Mouse (Mus musculus): Measurements from ENCODE around the gene Tmem178b.

Tmem178b gene

GRCm38 (mm10) chr6:39917242-39917641 is 44.2 kb downstream of the Tmem178b start:
- in situ Hi-C loops (cut with MboI; ENCODE audit: low sequenced_read_pairs) = no loop called here

- in situ Hi-C loops (cut with MboI; ENCODE audit: low sequenced_read_pairs) = no loop called here
These were observed 44.7 kb downstream of the Tmem178b start for GRCm38 (mm10) chr6:39917729-39918128.

DNA sequence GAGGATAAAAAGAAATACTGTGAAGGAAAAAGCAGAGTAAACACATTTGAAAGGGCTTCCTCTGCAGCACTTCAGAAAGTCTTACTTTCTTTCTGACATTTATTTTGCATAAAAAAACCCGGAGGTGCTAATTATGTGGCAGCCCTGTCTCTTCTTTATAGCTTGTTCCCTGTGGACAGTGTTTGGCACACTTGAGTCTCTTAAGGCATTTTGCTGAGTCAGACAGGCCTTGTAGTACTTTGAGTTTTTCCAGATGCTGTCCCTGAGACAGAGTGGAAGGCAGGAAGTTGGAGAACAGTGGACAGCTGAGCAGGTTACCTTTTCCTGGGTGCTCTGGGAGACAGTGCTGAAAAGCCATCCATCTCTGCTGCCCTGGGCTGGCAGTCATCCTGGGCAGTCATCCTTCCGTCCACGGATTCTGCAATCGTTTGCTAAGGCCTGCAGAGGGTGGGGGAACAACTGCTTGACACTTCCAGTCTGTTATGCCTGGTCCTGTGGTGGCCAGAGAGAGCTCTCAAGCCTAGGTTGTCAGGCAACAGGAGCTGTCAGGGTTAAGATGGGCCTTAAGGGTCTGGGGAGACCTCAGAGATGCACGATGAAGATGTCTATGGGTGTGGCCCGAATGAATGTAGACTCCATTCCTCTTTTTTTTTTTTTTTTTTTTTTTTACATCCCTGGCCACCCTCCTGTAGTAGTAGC is 46.1 kb downstream of the Tmem178b start:
- in situ Hi-C loops (cut with MboI; ENCODE audit: low sequenced_read_pairs) = no loop called here

GRCm38 (mm10) chr6:39926442-39926841 is 53.4 kb downstream of the Tmem178b start:
- in situ Hi-C loops (cut with MboI; ENCODE audit: low sequenced_read_pairs) = no loop called here

DNA sequence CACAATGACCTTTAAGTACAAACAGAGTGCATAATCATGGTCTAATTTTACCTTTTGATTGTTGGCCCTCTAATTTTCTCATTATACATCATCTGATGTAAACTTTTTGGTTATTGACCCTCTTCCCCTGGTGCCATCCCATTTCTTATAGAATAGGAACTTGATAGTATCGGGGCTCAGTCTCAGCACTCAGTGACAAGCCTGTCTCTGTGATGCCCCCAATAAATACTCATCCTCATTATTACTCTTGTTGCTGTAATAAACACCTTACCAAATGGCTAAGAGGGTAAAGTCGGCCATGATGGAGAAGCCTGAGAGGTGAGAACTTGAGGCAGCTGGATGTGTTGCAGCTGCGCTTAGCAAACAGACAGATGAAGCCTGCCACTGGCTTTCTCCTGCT is 63.5 kb downstream of the Tmem178b start:
- in situ Hi-C loops (cut with MboI; ENCODE audit: low sequenced_read_pairs) = no loop called here

- in situ Hi-C loops (cut with MboI; ENCODE audit: low sequenced_read_pairs) = no loop called here
These were observed 67.8 kb downstream of the Tmem178b start for GRCm38 (mm10) chr6:39940920-39941319.

GRCm38 (mm10) chr6:39944854-39945253 is 71.8 kb downstream of the Tmem178b start:
- in situ Hi-C loops (cut with MboI; ENCODE audit: low sequenced_read_pairs) = no loop called here

DNA sequence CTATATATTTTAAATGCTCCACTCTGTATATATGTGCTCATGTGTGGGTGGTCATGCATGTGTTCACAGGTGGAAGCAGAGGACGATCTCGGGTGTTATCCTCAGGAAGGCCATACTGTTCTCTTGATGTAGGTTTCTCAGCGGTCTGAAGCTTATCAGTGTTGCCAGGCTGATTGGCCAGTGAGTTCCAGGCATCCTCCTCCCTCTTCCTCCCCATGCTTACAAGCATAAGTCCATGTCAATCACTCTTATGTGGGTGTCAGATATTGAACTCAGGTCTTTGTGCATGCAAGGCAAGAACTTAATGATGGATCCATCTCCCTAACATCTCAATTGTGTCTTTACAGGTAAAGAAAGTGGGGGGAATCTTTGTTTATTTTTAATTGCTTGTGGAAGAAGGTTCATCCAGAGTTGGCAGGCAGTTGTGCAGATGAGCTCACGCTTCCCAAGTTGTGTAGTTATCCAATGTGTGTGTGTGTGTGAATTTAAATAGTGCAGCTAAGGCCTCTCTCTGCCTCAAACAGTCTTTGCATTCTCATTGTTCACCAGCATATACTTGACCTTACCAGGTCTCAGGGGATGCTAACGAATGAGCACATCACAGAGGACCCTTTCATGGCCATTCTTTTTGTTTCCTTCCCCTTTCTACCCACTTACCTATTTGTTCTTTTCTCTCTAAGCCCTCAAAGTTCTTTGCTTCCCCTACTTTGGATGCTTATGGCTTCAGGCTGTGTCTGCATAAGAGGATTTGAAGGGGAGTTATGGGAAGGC is 72.8 kb downstream of the Tmem178b start:
- in situ Hi-C loops (cut with MboI; ENCODE audit: low sequenced_read_pairs) = no loop called here

DNA sequence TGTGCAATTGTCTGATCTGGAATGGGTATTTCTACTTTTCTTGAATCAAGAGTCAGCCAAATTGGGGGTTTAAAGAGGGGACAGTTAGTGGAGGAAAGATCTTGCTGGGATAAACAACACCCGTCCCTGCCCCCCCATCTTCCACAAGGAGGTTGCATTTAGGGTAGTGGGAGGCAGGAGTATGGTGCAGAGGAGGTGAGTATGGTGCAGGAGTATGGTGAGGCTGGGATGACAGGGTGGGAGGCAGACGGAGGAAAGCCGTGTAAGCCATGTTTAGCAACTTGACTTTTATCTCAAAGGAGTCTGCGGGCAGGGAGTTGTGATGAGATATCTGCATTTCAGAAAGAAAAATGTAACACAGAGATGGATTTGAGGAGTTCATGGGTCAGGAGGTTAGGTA is 73.5 kb downstream of the Tmem178b start:
- in situ Hi-C loops (cut with MboI; ENCODE audit: low sequenced_read_pairs) = no loop called here

- in situ Hi-C loops (cut with MboI; ENCODE audit: low sequenced_read_pairs) = no loop called here
These were observed 80.9 kb downstream of the Tmem178b start for GRCm38 (mm10) chr6:39953951-39954350.

GRCm38 (mm10) chr6:39955211-39955610 is 82.1 kb downstream of the Tmem178b start:
- in situ Hi-C loops (cut with MboI; ENCODE audit: low sequenced_read_pairs) = no loop called here

DNA sequence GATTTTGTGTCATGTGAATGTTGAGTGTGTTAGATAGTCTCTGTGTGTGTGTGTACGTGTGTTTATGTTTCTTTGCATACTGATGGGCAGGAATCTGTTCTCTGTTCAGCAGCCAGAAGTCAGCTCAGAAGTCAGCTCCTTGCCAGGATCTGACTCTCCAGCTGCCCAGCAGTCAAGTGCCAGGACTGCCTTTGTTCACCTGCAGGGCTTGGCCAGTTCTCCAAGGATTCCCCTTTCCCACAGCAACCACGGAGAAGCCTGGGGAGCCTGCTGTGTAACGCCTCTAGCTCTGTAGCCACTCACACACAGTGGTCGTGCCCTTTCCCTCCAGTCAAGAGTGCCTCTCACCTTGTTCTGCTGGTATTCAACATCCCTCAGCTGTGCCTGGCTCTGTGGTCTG is 91.5 kb downstream of the Tmem178b start:
- in situ Hi-C loops (cut with MboI; ENCODE audit: low sequenced_read_pairs) = no loop called here

DNA sequence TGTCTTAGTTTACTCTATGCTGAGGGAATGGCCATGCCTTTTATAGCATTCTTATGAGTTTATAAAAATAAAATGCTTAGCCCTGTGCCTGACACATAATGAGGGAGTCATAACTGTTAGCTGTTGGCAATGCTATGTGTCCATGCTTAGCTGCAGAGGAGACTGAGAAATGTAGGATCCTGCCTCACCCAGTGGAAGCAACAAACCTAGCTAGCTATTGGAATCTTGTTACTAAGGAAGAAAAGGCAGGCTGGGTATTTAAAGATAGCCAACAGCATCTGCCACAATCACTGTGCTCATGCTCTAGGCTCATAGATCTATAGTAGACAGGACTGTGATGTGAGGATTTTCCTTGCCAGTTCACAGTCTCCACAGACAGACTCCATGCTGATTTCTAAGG is 97.2 kb downstream of the Tmem178b start:
- in situ Hi-C loops (cut with MboI; ENCODE audit: low sequenced_read_pairs) = no loop called here

DNA sequence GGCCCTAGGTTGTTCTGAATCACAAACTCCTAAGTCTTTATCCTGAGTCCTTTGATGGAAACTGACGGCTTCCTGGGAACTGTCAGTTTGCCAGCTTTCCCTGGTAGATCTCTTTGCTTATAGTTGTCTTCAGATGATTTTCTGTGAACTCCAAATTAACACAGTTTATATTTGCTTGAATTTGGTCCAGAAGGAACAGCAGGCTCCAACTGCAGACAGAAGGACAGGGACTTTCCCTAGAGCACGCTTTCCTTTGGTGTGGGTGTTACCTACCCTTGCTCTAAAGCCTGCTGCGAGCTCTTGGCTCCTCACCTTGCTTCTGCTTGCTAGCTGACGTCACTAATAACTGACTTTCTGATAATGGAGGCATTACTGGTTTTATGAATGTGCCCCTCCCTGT is 105.9 kb downstream of the Tmem178b start:
- in situ Hi-C loops (cut with MboI; ENCODE audit: low sequenced_read_pairs) = no loop called here

DNA sequence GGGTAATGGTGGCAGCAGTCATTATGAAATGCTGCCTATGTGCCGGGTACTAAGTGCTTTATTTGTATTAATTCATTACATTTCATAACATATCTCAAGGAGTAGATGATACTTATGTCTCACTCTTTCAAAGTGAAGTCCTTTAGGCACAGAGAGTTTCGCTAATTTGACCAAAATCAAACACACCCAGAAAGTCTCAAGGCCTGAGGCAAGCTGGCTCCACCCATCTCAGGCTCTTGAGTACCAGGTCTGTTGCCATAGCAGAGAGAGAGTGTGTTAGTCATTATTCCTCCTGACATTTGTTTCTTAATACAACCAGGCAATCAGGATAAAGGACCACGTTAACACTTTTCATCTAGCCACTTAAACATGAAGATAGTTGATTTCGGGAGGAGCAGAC is 117.7 kb downstream of the Tmem178b start:
- in situ Hi-C loops (cut with MboI; ENCODE audit: low sequenced_read_pairs) = no loop called here

DNA sequence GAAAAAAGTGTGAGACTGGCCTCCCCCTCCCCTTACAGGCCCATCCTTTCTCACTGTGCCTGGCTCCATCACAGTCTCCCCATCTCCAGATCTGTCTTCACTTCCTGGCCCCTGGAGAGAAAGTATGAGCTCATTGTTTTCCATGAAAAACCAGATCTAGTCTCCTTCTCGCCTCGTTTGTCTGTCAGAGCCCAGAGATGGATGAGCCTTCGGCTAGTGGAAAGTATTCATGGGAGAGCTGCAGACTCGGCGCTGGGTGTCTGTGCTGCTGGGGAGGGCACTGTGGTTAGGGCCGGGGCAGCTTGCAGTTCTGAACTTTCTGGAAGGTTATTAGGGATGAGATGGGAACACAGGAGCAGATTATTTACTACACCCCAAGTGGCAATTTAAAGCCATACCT is 118.9 kb downstream of the Tmem178b start:
- in situ Hi-C loops (cut with MboI; ENCODE audit: low sequenced_read_pairs) = no loop called here

DNA sequence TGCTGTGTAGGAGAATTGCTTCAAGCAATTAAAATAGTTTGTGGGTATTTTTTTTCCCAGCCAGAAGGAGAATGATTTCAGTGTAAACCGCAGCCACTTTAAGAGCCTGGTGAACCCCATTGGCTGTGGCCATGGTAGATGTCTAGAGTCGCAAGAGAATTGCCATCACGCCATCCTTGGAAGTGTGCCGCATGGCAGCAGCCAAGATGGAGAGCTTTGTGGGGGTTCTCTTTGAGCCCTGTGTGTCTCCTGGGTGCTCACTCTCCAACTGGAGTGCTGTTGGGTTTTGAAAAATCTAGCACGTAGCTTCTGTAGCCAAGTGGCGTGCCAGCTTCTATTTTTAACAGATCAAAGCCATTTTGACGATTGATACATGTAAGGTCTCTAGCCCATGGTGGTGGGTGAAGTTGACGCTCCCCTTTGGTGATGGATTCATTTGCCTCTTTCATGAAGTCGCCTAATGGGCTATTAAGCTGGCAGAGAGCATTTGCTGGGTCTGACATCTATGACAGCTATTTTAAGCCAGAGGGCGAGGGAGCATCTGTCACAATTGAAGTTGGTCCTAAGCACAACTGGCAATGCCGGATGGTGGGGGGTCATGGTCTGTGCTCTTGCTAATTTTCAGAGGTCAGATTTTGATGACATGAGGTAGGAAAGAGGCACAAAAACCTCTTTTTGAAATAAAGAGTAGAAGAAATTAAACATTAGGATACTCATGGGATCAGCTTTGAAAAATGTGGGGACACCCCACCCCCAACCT is 133.1 kb downstream of the Tmem178b start:
- in situ Hi-C loops (cut with MboI; ENCODE audit: low sequenced_read_pairs) = no loop called here

DNA sequence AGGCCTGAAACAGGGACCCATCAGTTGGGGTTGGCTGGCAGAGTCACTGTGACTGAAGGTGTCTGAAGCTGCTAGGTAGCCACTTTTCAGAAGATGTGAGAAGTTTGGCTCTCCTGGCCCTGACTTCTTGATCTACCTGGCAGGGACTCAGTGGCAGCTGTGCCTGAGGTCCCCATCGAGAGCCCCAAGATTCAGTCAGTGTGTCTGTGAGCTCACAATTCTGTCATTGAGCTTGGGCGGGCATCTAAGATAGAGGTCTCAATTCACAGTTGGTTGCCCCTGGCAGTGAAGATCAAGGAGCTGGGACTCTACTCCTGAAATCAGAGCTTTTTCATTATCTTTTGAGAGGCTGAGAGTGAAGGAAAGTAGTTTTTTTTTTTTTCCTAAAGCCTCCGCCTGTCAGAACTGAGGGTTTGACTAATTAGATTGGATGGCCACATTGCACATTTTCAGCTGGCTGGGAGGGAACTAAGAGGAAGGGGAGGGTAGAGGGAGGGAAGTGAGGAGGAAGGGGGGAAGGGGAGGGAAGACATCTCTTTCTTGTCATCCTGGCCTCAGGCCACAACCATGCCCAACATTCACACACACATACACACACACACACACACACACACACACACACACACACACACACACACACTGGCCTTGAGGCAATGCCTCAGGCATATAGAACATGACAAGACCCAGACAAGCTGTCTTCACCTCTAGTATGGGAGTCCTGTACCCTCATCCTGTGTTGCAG is 135.3 kb downstream of the Tmem178b start:
- in situ Hi-C loops (cut with MboI; ENCODE audit: low sequenced_read_pairs) = no loop called here

DNA sequence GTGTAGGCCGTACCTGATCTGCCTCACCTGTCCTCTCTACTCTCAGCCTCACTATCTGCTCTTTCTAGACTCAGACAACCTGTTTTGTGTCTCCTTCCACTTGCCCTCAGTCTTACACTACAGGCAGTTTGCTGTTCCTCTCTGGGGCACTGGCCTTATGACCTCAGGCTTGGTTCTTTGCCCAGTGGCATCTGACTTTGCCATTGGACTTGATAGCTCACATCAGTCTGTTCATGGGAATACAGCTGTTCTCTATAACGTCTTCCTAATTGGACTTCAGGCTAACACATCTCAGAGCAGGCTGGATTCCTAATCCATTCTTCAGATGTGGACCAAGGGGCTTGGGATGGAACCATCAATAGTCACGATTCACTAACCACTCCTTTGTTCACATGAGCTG is 136.6 kb downstream of the Tmem178b start:
- in situ Hi-C loops (cut with MboI; ENCODE audit: low sequenced_read_pairs) = no loop called here

- in situ Hi-C loops (cut with MboI; ENCODE audit: low sequenced_read_pairs) = no loop called here
These were observed 138.0 kb downstream of the Tmem178b start for GRCm38 (mm10) chr6:40011066-40011465.

DNA sequence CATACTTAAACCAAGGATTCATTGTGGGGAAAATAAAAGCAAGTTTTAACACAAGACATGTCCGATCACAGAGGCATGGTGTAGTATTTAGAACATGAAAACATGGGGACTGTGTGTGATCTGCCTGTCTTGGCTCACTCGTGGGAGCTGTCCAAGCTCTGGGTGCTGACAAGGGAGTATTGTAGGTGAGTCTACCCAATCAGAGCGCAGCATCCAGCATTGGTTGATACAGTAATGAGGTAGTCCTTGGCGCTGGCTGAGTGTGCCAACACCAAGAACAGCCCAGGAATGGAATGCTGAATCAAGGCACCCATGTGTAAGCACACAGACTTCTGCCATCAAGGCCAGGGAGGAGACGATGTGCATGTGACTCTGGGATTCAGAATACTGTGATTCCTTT is 138.5 kb downstream of the Tmem178b start:
- in situ Hi-C loops (cut with MboI; ENCODE audit: low sequenced_read_pairs) = no loop called here

All from CH12F3 (cell line).